Mouse (Mus musculus) liver, embryonic 14.5 days (tissue): Measurements from ENCODE around the gene Nck1. TPM values are rescaled to one million over a fixed set of nuclear protein-coding genes. Genes with fewer than 3 reads are reported as not detected.
A peak's percentile ranks its signal among the peaks of the same experiment; 100 is the strongest.

Experiments used
- ATAC-seq: fragments of 200-750 bp; cut with Nextera tagmentation; 2 replicates; pipeline ENCODE4 v1.8.0; 2017; ENCODE audit warnings: moderate number of reproducible peaks, mild to moderate bottlenecking, moderate library complexity; ENCODE audit not compliant: insufficient read depth
- DNase-seq, 3 experiments: peaks; one replicate each; pipeline ENCODE4 v3.0.0-alpha.2; 2012 to 2013; ENCODE audit warnings: low read depth in 3 of 3, low spot score in 3 of 3
- H3K27ac ChIP-seq: fragments of 300-500 bp; sonication (generic); 2 replicates; pipeline ENCODE4 v1.5.1; 2014; ENCODE audit warnings: moderate library complexity, mild to moderate bottlenecking, control low read depth, inconsistent platforms
- H3K27me3 ChIP-seq: fragments of 300-500 bp; sonication (generic); 2 replicates; pipeline ENCODE4 v1.6.1; 2014; ENCODE audit warnings: mild to moderate bottlenecking, low read length, moderate library complexity; ENCODE audit not compliant: control insufficient read depth, insufficient read depth
- H3K36me3 ChIP-seq: fragments of 300-500 bp; sonication (generic); replicated peaks from 2 replicates; pipeline ENCODE4 v1.6.1; 2014; ENCODE audit warnings: low read depth; ENCODE audit not compliant: control insufficient read depth, insufficient read depth
- H3K4me1 ChIP-seq, 2 experiments: fragments of 200-500 bp in 1 of 2; fragments of 300-500 bp in 1 of 2; sonication (generic) in 1 of 2; replicated peaks; 2 replicates each; pipeline ENCODE4 v1.6.1; 2012 to 2014; ENCODE audit warnings: antibody characterized with exemption in 1 of 2, inconsistent platforms in 1 of 2, low read length in 1 of 2; ENCODE audit not compliant: control insufficient read depth in 2 of 2, insufficient read depth in 2 of 2
- H3K4me2 ChIP-seq: fragments of 300-500 bp; sonication (generic); 2 replicates; pipeline ENCODE4 v1.6.1; 2014; ENCODE audit warnings: low read depth, mild to moderate bottlenecking, control low read depth, moderate library complexity
- H3K4me3 ChIP-seq, 2 experiments: fragments of 200-500 bp in 1 of 2; fragments of 300-500 bp in 1 of 2; sonication (generic) in 1 of 2; 2 replicates each; pipeline ENCODE4 v1.5.1; 2012 to 2014; ENCODE audit warnings: low read depth in 2 of 2, low read length in 2 of 2, mild to moderate bottlenecking in 2 of 2, control low read depth in 1 of 2, inconsistent platforms in 1 of 2, moderate library complexity in 1 of 2; ENCODE audit not compliant: insufficient read depth in 1 of 2
- H3K9ac ChIP-seq: fragments of 300-500 bp; sonication (generic); replicated peaks from 2 replicates; pipeline ENCODE4 v1.6.1; 2014; ENCODE audit warnings: mild to moderate bottlenecking, control low read depth, moderate library complexity
- H3K9me3 ChIP-seq: fragments of 300-500 bp; sonication (generic); 2 replicates; pipeline ENCODE4 v1.6.1; 2016; ENCODE audit warnings: low read length, mixed read lengths; ENCODE audit not compliant: control insufficient read depth
- CTCF ChIP-seq: IDR thresholded peaks from 2 replicates; pipeline ENCODE4 v1.5.1; 2016; ENCODE audit warnings: antibody characterized with exemption, low read depth, control low read depth
- EP300 ChIP-seq: IDR thresholded peaks from 2 replicates; pipeline ENCODE4 v1.6.1; 2016; ENCODE audit warnings: antibody characterized with exemption, low read depth
- WGBS: fragments of 180-500 bp; shearing (Covaris S2); extraction: QIAGEN DNeasy Blood & Tissue Kit; methylation state at CpG from one replicate; pipeline ENCODE4 v1.1.7; 2014; ENCODE audit not compliant: insufficient replicate concordance; 5-methylcytosine and 5-hydroxymethylcytosine counted together
- polyA plus RNA-seq, 2 experiments: library from polyadenylated mRNA; depleted of rRNA in 1 of 2; stranded (reverse) in 1 of 2; unstranded in 1 of 2; fragments of >200 nt; fragmentation: Nextera tagmentation in 1 of 2; extraction: Ambion mirVana in 1 of 2; gene quantifications; 2 replicates each; pipeline versions ENCODE4 v1.2.1 to v1.2.3; 2012 to 2014

Nck1 gene
- polyA plus RNA-seq, 2 experiments = 12.9 to 18.3 TPM

DNA sequence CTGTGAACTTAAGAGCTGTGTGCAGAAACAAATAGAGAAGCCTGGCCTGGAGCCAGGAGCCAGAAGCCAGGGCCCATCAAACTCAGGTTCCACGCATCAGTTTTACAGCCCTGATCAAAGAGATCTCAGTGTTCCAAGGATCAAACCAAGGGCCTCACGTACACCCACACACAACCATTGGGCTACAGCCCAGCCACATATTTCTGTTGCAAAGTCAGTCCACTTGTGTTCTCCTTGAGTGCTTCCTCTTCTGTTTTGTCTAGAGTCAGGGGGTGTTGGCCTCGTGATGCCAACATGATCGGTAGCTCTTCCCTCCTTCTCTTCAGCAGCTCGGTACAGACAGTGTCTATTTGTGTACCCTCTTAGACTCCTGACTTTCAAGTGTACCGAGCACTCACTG lies 93.5 kb downstream of the Nck1 start:
- DNase-seq = no peak
- Histone ChIP-seq H3K4me1 (peaks cover 0 to 2% of the 10 kb centered on the region in 2 experiments; a peak in 1 of 4 replicates), H3K9ac (no peak overlapping the region), H3K4me2 (no peak overlapping the region), H3K9me3 (no peaks in the 10 kb centered on the region), H3K27me3 (no peaks in the 10 kb centered on the region), H3K4me3 (no peak overlapping the region), H3K27ac (no peak overlapping the region), H3K36me3 (no peaks in the 10 kb centered on the region)
- 42% methylated on average over 6 of the region's 6 CpGs for WGBS
- ATAC-seq = no peak
- TF ChIP-seq EP300 (no peak), CTCF (no peak)

DNA sequence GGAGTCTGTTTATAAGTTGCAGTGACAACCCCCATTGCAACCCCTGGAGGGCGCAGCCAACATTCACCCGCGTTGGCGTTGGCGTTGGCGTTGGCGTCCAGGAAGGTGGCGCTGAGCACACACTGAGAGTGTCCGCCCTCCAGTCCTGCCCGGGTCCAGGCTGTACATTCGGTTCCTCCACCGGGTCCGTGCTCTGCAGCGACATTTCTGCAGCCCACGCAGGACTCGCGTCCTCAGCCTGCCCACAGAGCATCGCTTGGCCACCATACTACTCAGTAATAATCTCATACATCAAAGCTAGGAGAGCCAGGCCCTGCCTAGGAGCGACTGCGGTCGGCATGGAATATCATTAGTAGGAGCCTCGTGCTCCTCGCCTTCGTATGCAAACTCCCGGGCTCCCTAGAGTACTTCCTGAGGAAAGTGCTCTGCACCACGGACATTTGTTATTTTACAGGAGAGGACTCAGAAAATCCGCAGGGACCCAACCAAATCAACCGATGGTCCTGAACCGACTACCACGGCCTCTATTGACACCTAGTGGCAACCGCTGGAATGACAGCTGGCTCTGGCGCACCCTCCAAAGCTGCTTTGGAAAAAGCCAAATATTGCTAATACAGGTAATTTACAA lies 99.8 kb downstream of the Nck1 start:
- 1% methylated on average over 32 of the region's 32 CpGs for WGBS
- no peaks in the 10 kb centered on the region for H3K4me1 ChIP-seq
- H3K4me3 ChIP-seq = peak overlapping the region; percentile 48 to 54
- H3K9ac ChIP-seq = 0 out of 2 replicates have a peak overlapping the region, but pooled peaks have one; percentile 23
- ATAC-seq = peak; percentile 76; the same call in 1 of the 2 replicates
- peak; percentile 16 to 30 (median 20) for DNase-seq
- H3K4me2 ChIP-seq = peak overlapping the region; percentile 75
- no peaks in the 10 kb centered on the region for H3K27me3 ChIP-seq
- H3K36me3 ChIP-seq = no peaks in the 10 kb centered on the region
- TF ChIP-seq EP300 = no peak
- peak; percentile 86 for TF ChIP-seq CTCF
- no peak overlapping the region for H3K27ac ChIP-seq
- no peaks in the 10 kb centered on the region for H3K9me3 ChIP-seq

Other genes with a start within 250 kb of the Nck1 start
- gene Il20rb, start 59.3 kb downstream of the Nck1 start, polyA plus RNA-seq (2012; rRNA removed) = 0.73 TPM in 2 replicates
- 0.11 and 0.29 TPM in 2 replicates for gene Il20rb, start 59.3 kb downstream of the Nck1 start, polyA plus RNA-seq (2014; fragmentation: Nextera tagmentation; extraction: Ambion mirVana)
- 0.42 and 0.61 TPM in 2 replicates for gene Slc35g2, start 25.0 kb upstream of the Nck1 start, polyA plus RNA-seq (2012; rRNA removed)
- 1.4 and 1.5 TPM in 2 replicates for gene Slc35g2, start 25.0 kb upstream of the Nck1 start, polyA plus RNA-seq (2014; fragmentation: Nextera tagmentation; extraction: Ambion mirVana)
- gene Stag1, start 51.7 kb upstream of the Nck1 start, polyA plus RNA-seq (2012; rRNA removed) = 6.0 and 11.6 TPM in 2 replicates
- gene Stag1, start 51.7 kb upstream of the Nck1 start, polyA plus RNA-seq (2014; fragmentation: Nextera tagmentation; extraction: Ambion mirVana) = 17.0 and 18.2 TPM in 2 replicates